Mouse (Mus musculus) liver, embryonic 14.5 days (tissue): ENCODE measurements around the gene Vapb.
"Not testable (repeated sequence)": the region's sequence is repeated elsewhere in the genome, so short reads cannot be mapped to it uniquely, and the experiment has no call there.

Source experiments
- CTCF ChIP-seq: IDR thresholded peaks from 2 replicates; pipeline ENCODE4 v1.5.1; 2016; ENCODE audit warnings: antibody characterized with exemption, low read depth, control low read depth
- EP300 ChIP-seq: IDR thresholded peaks from 2 replicates; pipeline ENCODE4 v1.6.1; 2016; ENCODE audit warnings: antibody characterized with exemption, low read depth

GRCm38 (mm10) chr2:173719115-173719514 is 18.2 kb upstream of the Vapb start, which contains the start of gene 1700010B08Rik:
- TF ChIP-seq CTCF, EP300: not testable (repeated sequence)
